ENCODE assay signal across 11 mouse cellular contexts in genomic region chr13:43603042-43603441, GRCm38 (mm10). TPM values are rescaled to one million over a fixed set of nuclear protein-coding genes. Genes with fewer than 3 reads are reported as not detected.
DNase-seq lines count a peak whose midpoint lies in the region; ATAC-seq and TF ChIP-seq lines count a peak whose summit lies in the region.
"Had no signal": no experiment of that assay in that cellular context is flagged by ENCODE, and none has a peak within 500 bp of the region (broad histone marks: within the 10 kb centered on the region; RNA-seq: fewer than 3 reads in every experiment).

No protein-coding gene starts in this region.

- WGBS in heart, embryonic 15.5 days = 48% methylated on average over 13 of the region's 13 CpGs
- WGBS in kidney, embryonic 15.5 days = 59% methylated on average over 13 of the region's 13 CpGs
- 58% methylated on average over 13 of the region's 13 CpGs for whole genome bisulfite sequencing in midbrain, postnatal 0 days
- 58% methylated on average over 13 of the region's 13 CpGs for WGBS in midbrain, embryonic 15.5 days

- no peak overlapping the region for H3K4me3 ChIP-seq in heart, embryonic 15.5 days
- H3K4me3 ChIP-seq in kidney, embryonic 15.5 days (replicated peaks) = no peak overlapping the region
- no peak overlapping the region for H3K4me3 ChIP-seq in midbrain, postnatal 0 days (ENCODE audit: low read depth, low read length)
- no peak overlapping the region for H3K4me3 ChIP-seq in midbrain, embryonic 15.5 days
- H3K4me3 ChIP-seq: liver, embryonic 13.5 days; megakaryocyte, embryonic 14.5 days had no signal

- no peak for TF ChIP-seq CTCF in midbrain, postnatal 0 days (IDR thresholded peaks at IDR 0.05)

- no peak for ATAC-seq in heart, embryonic 15.5 days (replicated peaks; ENCODE audit: insufficient number of reproducible peaks, insufficient read depth, low FRiP score, low read depth)
- ATAC-seq in kidney, embryonic 15.5 days (replicated peaks; ENCODE audit: low FRiP score) = no peak
- no peak for ATAC-seq in midbrain, postnatal 0 days (ENCODE audit: low FRiP score)
- no peak for ATAC-seq in midbrain, embryonic 15.5 days (replicated peaks)

- H3K4me1 ChIP-seq in heart, embryonic 15.5 days (replicated peaks) = no peaks in the 10 kb centered on the region
- no peaks in the 10 kb centered on the region; the same call in 1 of the 2 replicates for H3K4me1 ChIP-seq in kidney, embryonic 15.5 days
- no peaks in the 10 kb centered on the region for H3K4me1 ChIP-seq in midbrain, postnatal 0 days (ENCODE audit: insufficient read depth, low read length)
- peaks cover 5% of the 10 kb centered on the region; the same call in 1 of the 2 replicates for H3K4me1 ChIP-seq in midbrain, embryonic 15.5 days
- H3K4me1 ChIP-seq: liver, embryonic 13.5 days; megakaryocyte, embryonic 14.5 days had no signal

- no peaks in the 10 kb centered on the region for H3K9me3 ChIP-seq in heart, embryonic 15.5 days (replicated peaks)
- H3K9me3 ChIP-seq in kidney, embryonic 15.5 days (replicated peaks) = no peaks in the 10 kb centered on the region
- no peaks in the 10 kb centered on the region for H3K9me3 ChIP-seq in midbrain, postnatal 0 days (ENCODE audit: low read length)
- H3K9me3 ChIP-seq in midbrain, embryonic 15.5 days = no peaks in the 10 kb centered on the region
- H3K9me3 ChIP-seq: liver, embryonic 13.5 days; megakaryocyte, embryonic 14.5 days had no signal

- no peaks in the 10 kb centered on the region for H3K27me3 ChIP-seq in heart, embryonic 15.5 days
- H3K27me3 ChIP-seq in kidney, embryonic 15.5 days = peaks cover 10% of the 10 kb centered on the region; the same call in 1 of the 2 replicates
- no peaks in the 10 kb centered on the region for H3K27me3 ChIP-seq in midbrain, postnatal 0 days (ENCODE audit: insufficient read depth, low read length)
- H3K27me3 ChIP-seq in midbrain, embryonic 15.5 days (replicated peaks) = no peaks in the 10 kb centered on the region
- H3K27me3 ChIP-seq: liver, embryonic 13.5 days had no signal

- H3K4me2 ChIP-seq in heart, embryonic 15.5 days = peak overlapping the region; percentile 24; the same call in 1 of the 2 replicates
- H3K4me2 ChIP-seq in kidney, embryonic 15.5 days = no peak overlapping the region
- no peak overlapping the region for H3K4me2 ChIP-seq in midbrain, postnatal 0 days (ENCODE audit: low read depth, low read length, poor library complexity, severe bottlenecking)
- no peak overlapping the region for H3K4me2 ChIP-seq in midbrain, embryonic 15.5 days
- H3K4me2 ChIP-seq: liver, embryonic 13.5 days had no signal

- H3K9ac ChIP-seq in heart, embryonic 15.5 days = no peak overlapping the region
- H3K9ac ChIP-seq in kidney, embryonic 15.5 days = no peak overlapping the region
- H3K9ac ChIP-seq in midbrain, postnatal 0 days (replicated peaks; ENCODE audit: low read length, poor library complexity, severe bottlenecking) = no peak overlapping the region
- H3K9ac ChIP-seq in midbrain, embryonic 15.5 days = no peak overlapping the region
- H3K9ac ChIP-seq: liver, embryonic 13.5 days had no signal

- no peak overlapping the region for H3K27ac ChIP-seq in heart, embryonic 15.5 days
- no peak overlapping the region for H3K27ac ChIP-seq in kidney, embryonic 15.5 days
- no peak overlapping the region for H3K27ac ChIP-seq in midbrain, postnatal 0 days (ENCODE audit: low read depth, low read length)
- H3K27ac ChIP-seq in midbrain, embryonic 15.5 days = no peak overlapping the region
- H3K27ac ChIP-seq: liver, embryonic 13.5 days had no signal

- no peaks in the 10 kb centered on the region for H3K36me3 ChIP-seq in heart, embryonic 15.5 days
- H3K36me3 ChIP-seq in kidney, embryonic 15.5 days = no peaks in the 10 kb centered on the region
- no peaks in the 10 kb centered on the region for H3K36me3 ChIP-seq in midbrain, postnatal 0 days (ENCODE audit: insufficient read depth, low read length)
- no peaks in the 10 kb centered on the region for H3K36me3 ChIP-seq in midbrain, embryonic 15.5 days (replicated peaks)
- H3K36me3 ChIP-seq: liver, embryonic 13.5 days had no signal

- no peak for DNase-seq in heart, adult 8-10 months (ENCODE audit: low spot score)
- peak; percentile 18 for DNase-seq in kidney, postnatal 14 days
- peak; percentile 85 for DNase-seq in midbrain, postnatal 0 days (ENCODE audit: low spot score)
- DNase-seq in ovary, postnatal 14 days (ENCODE audit: low spot score) = no peak
- DNase-seq: adrenal gland, postnatal 10 days; liver, embryonic 13.5 days; thymus, adult 2 months had no signal

RNA-seq across cellular contexts. Expression of gene Rnf182, which starts 12.5 kb away (rescaled TPM):
- 1.9 and 2.8 TPM in 2 replicates for polyA plus RNA-seq in heart, embryonic 15.5 days (2015; fragmentation: Nextera tagmentation; extraction: Ambion mirVana)
- total RNA-seq in heart, adult 8-10 months (2022) = under 1 TPM in 2 of 4 experiments, not detected in 2; 0.09 to 0.16 TPM
- polyA plus RNA-seq in kidney, embryonic 15.5 days (2015; fragmentation: Nextera tagmentation; extraction: Ambion mirVana) = 1.3 and 2.3 TPM in 2 replicates
- total RNA-seq in midbrain, postnatal 0 days (2014; rRNA removed) = 6.0 and 10.2 TPM in 2 replicates
- polyA plus RNA-seq in midbrain, postnatal 0 days (2015; fragmentation: Nextera tagmentation; extraction: Ambion mirVana) = 22.2 and 25.5 TPM in 2 replicates
- 29.4 and 32.8 TPM in 2 replicates for polyA plus RNA-seq in midbrain, embryonic 15.5 days (2015; fragmentation: Nextera tagmentation; extraction: Ambion mirVana)

RNA-seq across cellular contexts. Expression of gene Mcur1, which starts 43.1 kb away (rescaled TPM):
- 17.2 and 17.3 TPM in 2 replicates for polyA plus RNA-seq in heart, embryonic 15.5 days (2015; fragmentation: Nextera tagmentation; extraction: Ambion mirVana)
- 10 to 100 TPM; 43.2 to 51.2 (median 48.7) TPM for total RNA-seq in heart, adult 8-10 months (2022)
- polyA plus RNA-seq in kidney, embryonic 15.5 days (2015; fragmentation: Nextera tagmentation; extraction: Ambion mirVana) = 20.2 and 21.9 TPM in 2 replicates
- total RNA-seq in midbrain, postnatal 0 days (2014; rRNA removed) = 9.9 and 10.9 TPM in 2 replicates
- 6.1 and 7.0 TPM in 2 replicates for polyA plus RNA-seq in midbrain, postnatal 0 days (2015; fragmentation: Nextera tagmentation; extraction: Ambion mirVana)
- polyA plus RNA-seq in midbrain, embryonic 15.5 days (2015; fragmentation: Nextera tagmentation; extraction: Ambion mirVana) = 6.4 and 7.2 TPM in 2 replicates

Comparison
In these comparisons a context has a peak if more than half of its experiments do, and no peak if none do; other contexts are left out.
1. DNase-seq: peak in kidney, postnatal 14 days (single experiment) and midbrain, postnatal 0 days (single experiment); none in heart, adult 8-10 months (single experiment) and ovary, postnatal 14 days (single experiment).